Mouse (Mus musculus): ENCODE measurements at regions not wholly inside any gene's neighbourhood (a gene's known extent, or its start where the extent isn't known, plus 50 kb on each side); places are given as distances from the start of the nearest gene placed in this dataset.

DNA sequence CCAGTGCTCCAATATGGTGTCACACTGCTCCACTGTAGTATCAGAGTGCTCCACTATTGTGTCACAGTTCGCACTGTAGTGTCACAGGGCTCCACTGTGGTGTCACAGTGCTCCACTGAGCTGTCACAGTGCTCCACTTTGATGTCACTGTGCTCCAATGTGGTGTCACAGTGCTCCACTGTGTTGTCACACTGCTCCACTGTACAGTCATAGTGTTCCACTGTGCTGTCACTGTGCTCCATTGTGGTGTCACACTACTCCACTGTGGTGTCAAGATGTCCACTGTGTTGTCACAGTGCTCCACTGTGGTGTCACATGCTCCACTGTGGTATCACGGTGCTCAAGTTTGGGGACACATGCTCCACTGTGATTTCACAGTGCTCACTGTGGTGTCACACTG lies 104.8 kb upstream of the Scaf8 start:
- TF ChIP-seq CTCF (IDR thresholded peaks at IDR 0.05; ENCODE audit: low read depth) (no peak), EP300 (IDR thresholded peaks at IDR 0.05; ENCODE audit: low read depth) (no peak)
